Mouse (Mus musculus) bone marrow, adult 2 months (tissue): Measurements from ENCODE around the gene U2surp.

Source experiments
- CTCF ChIP-seq: fragments of 200-500 bp; IDR thresholded peaks from 2 replicates; pipeline ENCODE4 v1.5.1; 2011; ENCODE audit warnings: low read length, control low read depth; ENCODE audit not compliant: control insufficient read depth, insufficient read depth
- POLR2A ChIP-seq: fragments of 200-500 bp; IDR thresholded peaks from 2 replicates; pipeline ENCODE4 v1.6.1; 2011; ENCODE audit warnings: low read depth, mild to moderate bottlenecking, control low read depth, low read length, borderline replicate concordance; ENCODE audit not compliant: control insufficient read depth

GRCm38 (mm10) chr9:95505666-95506065 is 6.1 kb downstream of the U2surp start:
- no peak for TF ChIP-seq POLR2A
- no peak for TF ChIP-seq CTCF
